Mouse (Mus musculus) c-Kit-negative CD71-positive TER-119-positive erythroid progenitor cells, embryonic 14.5 days (primary cell): ENCODE data around the gene Hist1h4b.
A peak's percentile ranks its signal among the peaks of the same experiment; 100 is the strongest.
"Not testable (repeated sequence)": the region's sequence is repeated elsewhere in the genome, so short reads cannot be mapped to it uniquely, and the experiment has no call there.

Experiments used
- DNase-seq: peaks from one replicate; pipeline ENCODE4 v3.0.0-alpha.2; 2013; ENCODE audit warnings: low read depth, low spot score

The Hist1h4b gene

DNA sequence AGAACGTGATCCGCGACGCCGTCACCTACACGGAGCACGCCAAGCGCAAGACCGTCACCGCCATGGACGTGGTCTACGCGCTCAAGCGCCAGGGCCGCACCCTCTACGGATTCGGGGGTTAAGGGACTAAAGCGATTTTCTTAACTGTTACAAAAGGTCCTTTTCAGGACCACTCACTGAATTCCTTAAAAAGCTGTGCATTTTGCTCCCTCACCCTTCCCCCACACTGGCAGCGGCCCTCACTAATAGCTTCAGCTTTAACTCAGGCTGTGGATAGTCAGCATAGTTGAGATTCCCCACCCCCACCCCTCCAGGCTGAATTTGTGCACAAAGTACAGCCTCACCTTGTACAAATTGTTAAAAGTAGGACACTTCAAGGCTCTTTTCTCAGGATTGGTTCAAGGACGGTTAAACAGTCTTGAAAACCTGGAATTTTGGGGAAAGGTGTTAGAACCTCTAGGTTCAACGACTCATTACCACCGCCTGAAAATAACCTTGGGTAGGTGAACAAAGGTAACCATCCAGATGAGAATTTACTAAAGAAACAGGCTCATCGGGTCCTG is 479 bp downstream of the Hist1h4b start:
- peak; percentile 62 for DNase-seq

DNA sequence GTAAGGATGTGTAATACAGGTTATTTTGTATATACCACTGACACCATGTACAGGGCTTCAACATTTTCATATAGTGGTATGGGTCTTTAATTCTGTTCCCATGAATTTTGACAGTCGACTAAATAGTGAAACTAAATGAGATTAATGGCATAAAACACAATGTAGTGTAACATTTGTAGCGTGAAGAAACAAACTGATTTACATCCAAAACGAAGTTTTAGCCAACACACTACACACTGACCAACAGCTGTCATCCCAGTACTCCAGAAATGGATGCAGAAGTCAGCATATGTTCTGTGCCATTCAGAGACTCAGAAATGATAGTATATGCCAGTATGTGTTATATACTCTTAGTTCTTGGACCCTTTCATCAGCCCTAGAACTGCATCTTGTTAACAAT is 1.1 kb downstream of the Hist1h4b start:
- DNase-seq = no peak

DNA sequence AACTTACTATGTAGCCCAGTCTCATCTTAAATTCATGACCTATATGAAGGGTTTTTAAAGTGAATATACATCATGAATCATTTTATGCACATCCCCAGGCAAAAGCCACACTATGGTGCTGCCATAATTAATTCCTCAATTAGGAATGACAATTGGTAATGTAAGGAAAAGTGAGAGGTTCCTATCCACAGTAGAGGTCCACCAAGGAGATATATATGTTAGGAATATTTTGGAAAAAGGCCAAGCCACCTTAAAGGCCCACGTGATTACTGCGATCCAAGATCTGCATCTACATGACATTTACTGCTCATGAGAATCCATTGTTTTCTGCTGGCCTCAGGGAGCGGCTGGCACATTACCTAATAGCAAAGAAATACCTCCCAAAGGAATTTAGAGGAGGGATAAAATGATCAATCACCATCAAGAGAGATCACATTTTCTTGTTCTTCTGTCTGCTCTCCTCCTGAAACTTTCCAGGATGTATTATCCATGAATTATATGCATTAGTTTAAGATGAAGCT is 2.5 kb downstream of the Hist1h4b start:
- DNase-seq = no peak

DNA sequence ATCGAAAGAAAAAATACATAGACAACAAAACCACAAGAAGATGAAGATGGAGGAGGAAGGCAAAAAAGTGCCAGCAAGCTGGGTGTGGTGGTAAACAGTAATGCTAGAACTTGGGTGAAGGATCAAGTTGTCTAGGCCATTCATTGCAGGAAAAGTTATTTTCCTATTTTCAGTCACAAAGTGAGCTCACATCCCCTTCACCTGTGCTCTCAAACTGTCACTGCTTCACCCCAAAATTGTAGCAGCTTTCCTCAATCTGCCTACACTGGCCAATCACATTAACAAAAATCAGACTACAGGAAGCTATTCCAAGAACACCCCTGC is 3.1 kb downstream of the Hist1h4b start:
- DNase-seq = no peak

DNA sequence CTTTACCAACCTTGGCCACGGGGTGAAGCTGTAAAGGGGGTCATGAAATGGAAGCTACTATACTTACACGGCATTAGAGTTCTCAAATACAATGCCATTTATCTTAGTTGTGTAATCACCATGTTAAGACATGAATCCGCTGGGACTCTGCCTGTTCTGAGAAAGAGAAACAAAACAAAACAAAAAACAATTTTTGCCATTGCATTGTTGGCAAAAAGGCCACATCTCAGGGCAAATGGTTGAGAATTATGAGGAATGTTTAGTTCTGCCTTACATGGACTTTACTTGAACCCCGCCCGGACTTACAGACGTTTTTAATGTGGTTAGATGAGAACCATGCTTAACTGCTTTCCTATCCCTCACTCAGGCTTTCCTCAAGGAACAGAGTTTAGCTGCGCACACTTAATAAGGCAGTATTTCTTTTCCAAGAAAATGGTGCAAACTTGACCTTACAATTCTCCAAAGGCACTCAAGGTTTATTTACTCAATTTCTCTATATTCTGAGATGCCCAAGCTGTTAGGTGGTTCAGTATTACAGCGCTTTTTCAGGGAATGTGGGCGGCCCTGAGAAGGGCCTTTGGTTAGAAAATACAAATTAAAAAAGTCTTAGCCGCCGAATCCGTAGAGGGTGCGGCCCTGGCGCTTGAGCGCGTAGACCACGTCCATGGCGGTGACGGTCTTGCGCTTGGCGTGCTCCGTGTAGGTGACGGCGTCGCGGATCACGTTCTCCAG is 3.6 kb downstream of the Hist1h4b start:
- DNase-seq = peak; percentile 50

DNA sequence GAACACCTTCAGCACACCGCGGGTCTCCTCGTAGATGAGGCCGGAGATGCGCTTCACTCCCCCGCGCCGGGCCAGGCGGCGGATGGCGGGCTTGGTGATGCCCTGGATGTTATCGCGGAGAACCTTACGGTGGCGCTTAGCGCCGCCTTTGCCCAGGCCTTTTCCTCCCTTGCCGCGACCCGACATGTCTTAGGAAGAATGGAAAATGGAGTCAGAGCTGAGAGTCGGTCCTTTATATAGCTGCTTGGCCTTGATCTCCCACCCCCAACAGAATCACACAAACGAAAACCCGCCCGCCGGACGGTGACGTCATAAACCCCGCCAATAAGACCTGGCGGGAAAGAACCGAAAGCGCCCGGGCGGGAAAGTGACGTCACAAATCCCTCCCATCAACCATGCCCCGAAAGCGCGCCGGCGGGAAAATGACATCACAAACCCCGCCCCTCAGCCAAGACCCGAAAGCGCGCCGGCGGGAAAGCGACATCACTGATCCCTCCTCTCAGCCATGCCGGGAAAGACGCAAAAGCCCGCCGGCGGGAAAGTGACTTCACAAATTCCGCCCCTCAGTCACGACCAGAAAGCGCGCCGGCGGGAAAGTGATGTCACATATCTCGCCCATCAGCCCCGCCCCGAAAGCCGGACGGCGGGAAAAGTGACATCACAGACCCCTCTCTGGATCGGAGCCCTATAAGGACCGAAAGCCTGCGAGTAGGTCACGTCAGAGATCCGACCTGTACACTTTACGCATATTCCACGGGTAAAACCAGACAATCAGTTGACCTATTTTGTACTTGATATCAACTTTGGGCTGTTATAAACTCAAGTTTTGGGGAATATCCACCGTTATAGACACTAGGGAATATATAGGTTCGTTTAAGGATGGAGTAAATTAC is 4.4 kb downstream of the Hist1h4b start, which contains the start of gene Hist1h4a:
Gene Hist1h4a (minus strand): TSS at position 259 of the 893 bp plus-strand sequence.
- DNase-seq = peak; percentile 99

DNA sequence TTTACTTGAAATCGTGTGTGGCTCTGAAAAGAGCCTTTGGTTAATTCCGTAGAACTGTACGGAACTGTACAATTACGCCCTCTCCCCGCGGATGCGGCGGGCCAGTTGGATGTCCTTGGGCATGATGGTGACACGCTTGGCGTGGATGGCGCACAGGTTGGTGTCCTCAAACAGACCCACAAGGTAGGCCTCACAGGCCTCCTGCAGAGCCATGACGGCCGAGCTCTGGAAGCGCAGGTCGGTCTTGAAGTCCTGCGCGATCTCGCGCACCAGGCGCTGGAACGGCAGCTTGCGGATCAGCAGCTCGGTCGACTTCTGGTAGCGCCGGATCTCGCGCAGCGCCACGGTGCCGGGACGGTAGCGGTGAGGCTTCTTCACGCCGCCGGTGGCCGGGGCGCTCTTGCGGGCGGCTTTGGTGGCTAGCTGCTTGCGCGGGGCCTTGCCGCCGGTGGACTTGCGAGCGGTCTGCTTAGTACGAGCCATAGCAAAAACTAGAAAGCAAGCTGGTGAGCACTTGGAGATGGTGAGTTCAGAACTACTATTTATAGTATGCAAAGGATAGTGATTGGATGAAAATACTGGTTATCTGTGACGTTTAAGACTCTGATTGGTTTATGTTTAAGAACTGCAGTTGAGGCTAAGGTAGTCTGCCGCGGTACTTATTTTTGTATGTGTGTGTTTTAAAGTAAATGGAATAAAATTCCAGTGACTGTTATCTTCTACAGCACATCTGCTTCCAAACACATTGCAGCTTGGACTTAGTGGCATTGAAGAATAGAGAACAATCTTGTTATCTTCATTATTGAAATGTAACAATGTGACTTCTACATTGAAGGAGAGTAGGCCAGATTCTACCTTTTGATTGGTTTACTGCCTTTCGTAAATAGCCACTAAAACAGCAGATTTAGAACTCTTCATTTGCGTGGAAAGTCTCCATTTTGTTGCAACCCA is 5.3 kb downstream of the Hist1h4b start, which contains the start of gene Hist1h3a:
Gene Hist1h3a (minus strand): TSS at position 516 of the 951 bp plus-strand sequence.
- DNase-seq = peak; percentile 86

DNA sequence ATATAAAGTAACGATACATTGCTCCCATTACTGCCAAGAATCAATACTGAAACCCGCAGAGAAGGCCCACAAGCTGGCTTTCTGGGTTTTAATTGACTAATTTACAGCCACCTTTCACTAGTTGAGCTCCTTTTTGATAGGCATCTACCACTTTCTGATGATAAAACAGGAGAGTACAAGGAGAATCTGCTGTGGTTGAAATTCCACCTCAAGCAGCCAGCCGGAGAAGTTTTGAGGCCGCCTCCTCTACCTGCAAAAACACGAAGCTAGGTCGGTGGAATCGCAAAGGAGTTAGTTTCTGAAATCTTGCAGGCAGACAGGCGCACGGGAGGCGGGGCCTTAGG is 6.4 kb downstream of the Hist1h4b start:
- no peak for DNase-seq

DNA sequence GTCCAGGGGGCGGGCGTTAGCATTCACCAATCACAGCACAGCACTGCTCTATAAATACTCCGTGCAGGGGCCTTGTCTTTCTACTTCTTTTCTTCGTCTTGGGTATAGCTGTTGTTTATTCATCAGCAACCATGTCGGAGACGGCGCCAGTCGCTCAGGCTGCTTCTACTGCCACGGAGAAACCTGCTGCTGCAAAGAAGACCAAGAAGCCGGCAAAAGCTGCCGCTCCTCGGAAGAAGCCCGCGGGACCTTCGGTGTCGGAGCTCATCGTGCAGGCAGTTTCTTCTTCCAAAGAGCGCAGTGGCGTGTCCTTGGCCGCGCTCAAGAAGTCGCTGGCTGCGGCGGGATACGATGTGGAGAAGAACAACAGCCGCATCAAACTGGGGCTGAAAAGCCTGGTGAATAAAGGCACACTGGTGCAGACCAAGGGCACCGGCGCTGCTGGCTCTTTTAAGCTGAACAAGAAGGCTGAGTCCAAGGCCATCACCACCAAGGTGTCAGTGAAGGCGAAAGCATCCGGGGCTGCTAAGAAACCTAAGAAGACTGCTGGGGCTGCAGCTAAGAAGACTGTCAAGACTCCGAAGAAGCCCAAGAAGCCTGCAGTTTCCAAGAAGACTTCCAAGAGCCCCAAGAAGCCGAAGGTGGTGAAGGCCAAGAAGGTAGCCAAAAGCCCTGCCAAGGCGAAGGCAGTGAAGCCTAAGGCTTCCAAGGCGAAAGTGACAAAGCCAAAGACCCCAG is 6.9 kb downstream of the Hist1h4b start, which contains the start of gene Hist1h1a:
Gene Hist1h1a (plus strand): TSS at position 81 of the 738 bp plus-strand sequence.
- DNase-seq = peak; percentile 92

DNA sequence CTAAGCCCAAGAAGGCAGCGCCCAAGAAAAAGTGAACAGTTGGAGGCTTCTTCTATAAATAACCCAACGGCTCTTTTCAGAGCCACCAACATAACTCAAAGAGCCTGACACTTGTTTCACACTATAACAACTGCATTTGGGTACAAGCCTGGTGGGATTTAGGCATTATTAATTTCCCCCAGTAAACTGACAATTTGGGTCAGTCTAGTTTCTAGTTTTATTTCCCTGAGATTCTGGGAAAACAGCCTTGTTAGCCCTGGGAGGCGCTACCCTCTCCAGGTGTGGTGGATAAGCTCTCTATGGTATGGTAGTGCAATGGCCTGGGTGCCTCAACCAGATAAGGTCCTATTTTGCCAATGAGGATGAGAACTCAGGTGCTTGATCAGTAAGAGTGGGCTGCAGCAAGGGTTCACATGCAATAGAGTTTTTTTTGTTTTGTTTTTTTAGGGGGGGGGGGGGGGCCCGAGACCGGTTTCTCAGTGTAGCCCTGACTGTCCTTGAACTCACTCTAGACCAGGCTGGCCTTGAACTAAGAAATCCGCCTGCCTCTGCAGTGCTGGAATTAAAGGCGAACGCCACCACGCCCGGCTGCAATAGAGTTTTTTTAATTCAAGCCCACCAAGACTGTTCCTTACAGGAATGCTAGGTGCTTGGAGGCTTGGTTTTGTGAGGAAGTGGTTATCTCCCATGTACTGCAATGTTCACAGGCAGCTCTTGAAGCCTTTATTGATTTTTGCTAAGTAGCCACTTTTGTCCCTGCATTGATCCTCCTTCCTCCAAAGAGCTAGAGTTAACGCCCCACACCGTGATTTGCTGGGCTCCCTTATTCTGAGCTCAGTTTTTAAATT is 7.7 kb downstream of the Hist1h4b start:
- peak; percentile 59 for DNase-seq

DNA sequence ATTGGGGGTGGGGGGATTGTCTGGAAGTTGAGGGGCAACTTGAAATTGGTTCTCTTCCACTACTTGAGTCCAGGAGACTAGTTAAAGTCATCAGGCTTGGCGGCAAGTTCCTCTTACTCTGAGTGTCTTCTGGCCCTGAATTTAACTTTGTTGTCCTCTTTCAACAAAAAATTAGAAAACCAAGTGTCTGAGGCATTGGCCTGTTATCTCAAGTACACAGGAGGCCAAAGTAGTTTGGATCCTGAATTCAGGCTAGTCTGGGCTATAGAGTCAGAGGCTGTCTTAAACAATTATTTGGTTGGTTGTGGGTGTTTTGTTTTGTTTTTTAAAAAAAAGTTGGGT is 8.3 kb downstream of the Hist1h4b start:
- DNase-seq = no peak

DNA sequence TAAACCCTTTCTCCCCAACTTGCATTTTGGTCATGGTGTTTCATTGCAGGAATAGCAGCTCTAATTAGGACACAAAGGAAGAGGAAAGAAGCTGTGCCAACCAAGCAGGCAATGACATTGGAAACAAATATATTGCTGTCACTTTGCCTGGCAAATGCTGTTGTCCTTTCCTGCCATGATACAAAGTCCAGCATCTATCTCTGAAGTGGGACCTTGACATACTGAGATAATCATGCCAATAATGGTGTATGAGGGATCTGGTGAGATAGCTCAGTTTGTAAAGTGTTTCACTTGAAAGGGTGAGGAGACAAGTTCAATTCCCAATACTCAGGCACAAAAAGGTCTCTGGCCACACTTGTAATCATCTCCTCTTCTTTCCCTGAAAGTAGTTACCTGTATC is 10.0 kb downstream of the Hist1h4b start:
- DNase-seq = no peak

DNA sequence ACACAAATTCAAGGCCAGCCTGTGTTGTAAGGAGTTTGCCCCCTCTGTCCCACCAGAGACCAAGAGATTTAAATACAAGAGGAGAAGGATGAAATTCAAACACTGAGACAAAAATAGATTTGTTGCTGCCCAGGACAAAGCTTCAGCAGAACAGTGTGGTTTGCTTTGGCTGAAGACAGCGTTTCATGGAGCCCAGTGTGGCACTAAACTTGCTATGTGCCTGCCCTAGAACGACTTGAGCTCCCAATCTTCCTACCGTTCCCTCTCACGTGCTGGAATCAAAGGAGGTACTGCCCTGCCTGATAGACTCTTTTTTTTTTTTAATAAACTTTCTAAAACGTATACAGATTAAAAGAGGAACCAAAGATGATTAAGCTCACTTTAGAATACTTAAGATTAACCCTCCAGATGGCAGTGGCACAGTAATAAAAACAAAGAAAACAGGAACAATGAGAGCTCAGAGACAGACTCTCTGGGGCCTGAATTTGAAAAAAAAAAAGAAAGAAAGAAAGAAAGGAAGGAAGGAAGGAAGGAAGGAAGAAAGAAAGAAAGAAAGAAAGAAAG is 12.1 kb downstream of the Hist1h4b start:
- DNase-seq = no peak

DNA sequence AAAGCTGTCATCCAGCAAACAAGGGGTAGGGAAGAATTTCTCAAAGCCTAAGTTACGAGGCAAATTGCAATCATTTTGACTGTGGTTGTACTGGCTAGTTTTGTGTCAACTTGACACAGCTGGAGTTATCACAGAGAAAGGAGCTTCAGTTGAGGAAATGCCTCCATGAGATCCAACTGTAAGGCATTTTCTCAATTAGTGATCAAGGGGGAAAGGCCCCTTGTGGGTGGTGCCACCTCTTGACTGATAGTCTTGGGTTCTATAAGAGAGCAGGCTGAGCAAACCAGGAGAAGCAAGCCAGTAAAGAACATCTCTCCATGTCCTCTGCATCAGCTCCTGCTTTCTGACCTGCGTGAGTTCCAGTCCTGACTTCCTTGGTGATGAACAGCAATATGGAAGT is 12.8 kb downstream of the Hist1h4b start, which contains the start of gene Trim38:
Gene Trim38 (plus strand): TSS at position 301 of the 400 bp plus-strand sequence.
- not testable (repeated sequence) for DNase-seq

DNA sequence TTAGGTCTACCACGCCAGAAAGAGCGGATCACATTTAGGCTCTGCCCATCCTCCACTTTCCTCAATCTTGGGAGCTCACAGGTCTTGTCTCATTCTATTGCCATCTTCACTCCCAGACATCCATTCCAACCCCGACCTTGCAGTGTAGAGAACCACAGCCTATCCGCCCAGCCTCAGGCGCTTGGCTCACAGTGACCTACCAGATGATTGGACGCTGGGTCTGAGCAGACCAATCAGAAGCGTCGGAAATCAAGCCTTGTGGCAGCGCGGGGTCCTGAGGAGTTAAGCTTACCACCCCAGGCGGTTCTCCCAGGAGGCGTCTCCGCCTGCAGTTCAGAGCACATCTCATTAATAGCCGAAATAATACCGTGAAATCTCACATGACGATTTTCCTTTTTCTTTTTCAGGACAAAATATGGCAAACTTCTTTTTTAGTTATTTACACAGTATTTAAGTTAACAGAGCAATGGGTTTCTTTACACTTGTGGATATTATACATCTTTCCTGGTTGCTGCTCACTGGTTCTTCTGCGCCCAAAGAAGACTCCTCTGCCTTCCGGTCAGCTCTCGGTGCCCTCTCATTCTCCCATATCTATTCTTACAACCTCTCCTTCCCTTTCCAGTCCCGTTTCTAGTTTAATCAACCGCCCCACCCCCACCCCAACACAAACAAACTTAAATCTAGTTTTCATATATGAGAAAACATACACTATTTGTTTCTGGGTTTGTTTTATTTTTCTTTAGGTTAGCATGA is 15.9 kb downstream of the Hist1h4b start:
- peak; percentile 72 for DNase-seq

DNA sequence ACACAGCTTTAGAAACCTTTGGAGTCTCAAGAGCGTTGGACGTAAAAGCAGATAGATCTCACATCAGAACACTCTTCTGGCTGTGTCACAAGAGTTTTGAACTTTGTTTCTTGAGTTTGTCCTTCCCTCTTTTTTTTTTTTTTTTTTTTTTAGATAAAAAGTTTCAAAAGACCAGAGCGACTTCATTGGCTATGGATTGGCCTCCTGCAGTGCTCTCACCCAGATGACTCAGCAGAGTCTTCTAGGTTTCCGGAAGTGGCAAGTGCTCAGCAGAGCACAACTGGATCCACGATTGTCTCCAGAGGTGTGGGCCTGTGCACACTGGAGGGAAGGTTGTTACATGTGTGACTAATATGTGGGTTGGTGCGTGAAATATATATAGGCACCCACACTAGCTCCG is 21.5 kb downstream of the Hist1h4b start:
- no peak for DNase-seq

DNA sequence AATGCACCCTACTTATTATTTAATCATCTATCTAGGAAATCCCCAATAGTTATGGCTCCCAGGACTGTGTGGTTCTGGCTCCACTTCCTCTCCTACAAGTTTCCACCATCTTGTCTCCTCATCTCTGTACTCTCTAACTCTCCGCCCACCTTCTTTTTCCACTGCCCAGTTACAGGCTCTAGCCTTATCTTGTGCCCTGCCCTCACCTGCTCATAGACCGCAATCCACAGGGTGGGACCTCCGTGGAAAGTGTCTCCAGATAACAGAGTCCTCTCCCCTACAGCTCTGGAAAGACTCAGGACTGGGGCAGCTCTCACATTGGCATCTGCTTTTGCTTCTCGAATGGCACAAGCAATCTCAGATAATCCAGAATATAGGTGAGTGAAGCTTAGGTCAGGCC is 22.2 kb downstream of the Hist1h4b start:
- no peak for DNase-seq

DNA sequence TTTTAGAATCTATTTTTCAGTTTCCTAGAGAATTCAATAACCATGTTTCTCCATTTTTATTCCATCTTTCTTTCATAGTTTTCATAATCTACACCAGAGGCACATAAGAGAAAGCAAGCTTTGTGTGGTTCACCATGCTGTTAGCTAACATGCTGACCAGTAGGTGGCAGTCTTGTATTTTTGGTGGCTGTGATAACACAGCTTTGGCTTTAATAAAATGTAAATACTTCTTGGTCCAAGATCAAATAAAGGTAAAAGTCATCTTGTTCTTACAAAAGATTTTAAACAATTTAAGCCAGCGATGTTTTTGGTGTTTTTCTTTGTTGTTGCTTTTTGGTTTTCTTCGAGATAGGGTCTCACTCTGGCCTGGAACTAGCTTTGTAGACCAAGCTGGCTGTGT is 35.7 kb downstream of the Hist1h4b start:
- DNase-seq = peak; percentile 43
